Mouse (Mus musculus): Measurements from ENCODE around the gene Pde11a. TPM values are rescaled to one million over a fixed set of nuclear protein-coding genes. Genes with fewer than 3 reads are reported as not detected.

Pde11a gene
- polyA plus RNA-seq, 1 experiment = not detected

GRCm38 (mm10) chr2:75994841-75995240, 343.7 kb downstream of the Pde11a start:
- H3K79me2 ChIP-seq (ENCODE audit: control insufficient read depth, insufficient read depth) = no peaks in the 10 kb centered on the region
- no peaks in the 10 kb centered on the region for H3K36me3 ChIP-seq (ENCODE audit: control insufficient read depth, insufficient read depth)
- no peak overlapping the region for H3K4me2 ChIP-seq (ENCODE audit: low read depth)
- TF ChIP-seq REST (IDR thresholded peaks at IDR 0.05; ENCODE audit: insufficient read depth, insufficient read length) (no peak), USF1 (IDR thresholded peaks at IDR 0.05; ENCODE audit: low read depth) (no peak), MYOG (IDR thresholded peaks at IDR 0.05; ENCODE audit: control insufficient read depth in 1 of 3, insufficient read depth in 1 of 3, insufficient read length in 2 of 3, low read depth in 2 of 3) (no peak), TCF3 (IDR thresholded peaks at IDR 0.05; ENCODE audit: insufficient read length, low read depth) (no peak), CEBPB (IDR thresholded peaks at IDR 0.05; ENCODE audit: insufficient read depth, poor library complexity, severe bottlenecking) (no peak), SRF (IDR thresholded peaks at IDR 0.05; ENCODE audit: control insufficient read depth, insufficient read length, low read depth) (no peak), MYOD1 (IDR thresholded peaks at IDR 0.05; ENCODE audit: control insufficient read depth in 1 of 3, insufficient read length in 2 of 3, low read depth in 2 of 3) (no peak), POLR2A (IDR thresholded peaks at IDR 0.05; ENCODE audit: insufficient read length, low read depth) (no peak), E2F4 (IDR thresholded peaks at IDR 0.05; ENCODE audit: insufficient read depth) (no peak), TCF12 (IDR thresholded peaks at IDR 0.05; ENCODE audit: insufficient read depth, poor library complexity, severe bottlenecking) (no peak), POLR2AphosphoS2 (IDR thresholded peaks at IDR 0.05; ENCODE audit: insufficient read length, low read depth) (no peak), MAX (IDR thresholded peaks at IDR 0.05; ENCODE audit: low read depth) (no peak)
- no peak overlapping the region for H3ac ChIP-seq (ENCODE audit: control insufficient read depth, insufficient read length)
- H3K4me3 ChIP-seq = no peak overlapping the region
- peaks cover 19% of the 10 kb centered on the region for H3K27me3 ChIP-seq (ENCODE audit: control insufficient read depth, insufficient read depth, insufficient read length)

- no peak overlapping the region for H3K4me3 ChIP-seq
- no peak overlapping the region for H3K4me2 ChIP-seq (ENCODE audit: low read depth)
- H3ac ChIP-seq (ENCODE audit: control insufficient read depth, insufficient read length) = no peak overlapping the region
- peaks cover 19% of the 10 kb centered on the region for H3K27me3 ChIP-seq (ENCODE audit: control insufficient read depth, insufficient read depth, insufficient read length)
- TF ChIP-seq MYOG (IDR thresholded peaks at IDR 0.05; ENCODE audit: control insufficient read depth in 1 of 3, insufficient read depth in 1 of 3, insufficient read length in 2 of 3, low read depth in 2 of 3) (no peak), POLR2AphosphoS2 (IDR thresholded peaks at IDR 0.05; ENCODE audit: insufficient read length, low read depth) (no peak), POLR2A (IDR thresholded peaks at IDR 0.05; ENCODE audit: insufficient read length, low read depth) (no peak)
- no peaks in the 10 kb centered on the region for H3K36me3 ChIP-seq (ENCODE audit: control insufficient read depth, insufficient read depth)
- no peaks in the 10 kb centered on the region for H3K79me2 ChIP-seq (ENCODE audit: control insufficient read depth, insufficient read depth)
These were observed 346.9 kb downstream of the Pde11a start for GRCm38 (mm10) chr2:75991581-75992205.

- H3K79me2 ChIP-seq (ENCODE audit: control insufficient read depth, insufficient read depth) = no peaks in the 10 kb centered on the region
- no peak overlapping the region for H3K4me3 ChIP-seq
- H3K36me3 ChIP-seq (ENCODE audit: control insufficient read depth, insufficient read depth) = no peaks in the 10 kb centered on the region
- no peak overlapping the region for H3ac ChIP-seq (ENCODE audit: control insufficient read depth, insufficient read length)
- no peak overlapping the region for H3K4me2 ChIP-seq (ENCODE audit: low read depth)
- TF ChIP-seq REST (IDR thresholded peaks at IDR 0.05; ENCODE audit: insufficient read depth, insufficient read length) = no peak
- H3K27me3 ChIP-seq (ENCODE audit: control insufficient read depth, insufficient read depth, insufficient read length) = peaks cover 19% of the 10 kb centered on the region
These were observed 347.6 kb downstream of the Pde11a start for GRCm38 (mm10) chr2:75990885-75991539.

DNA sequence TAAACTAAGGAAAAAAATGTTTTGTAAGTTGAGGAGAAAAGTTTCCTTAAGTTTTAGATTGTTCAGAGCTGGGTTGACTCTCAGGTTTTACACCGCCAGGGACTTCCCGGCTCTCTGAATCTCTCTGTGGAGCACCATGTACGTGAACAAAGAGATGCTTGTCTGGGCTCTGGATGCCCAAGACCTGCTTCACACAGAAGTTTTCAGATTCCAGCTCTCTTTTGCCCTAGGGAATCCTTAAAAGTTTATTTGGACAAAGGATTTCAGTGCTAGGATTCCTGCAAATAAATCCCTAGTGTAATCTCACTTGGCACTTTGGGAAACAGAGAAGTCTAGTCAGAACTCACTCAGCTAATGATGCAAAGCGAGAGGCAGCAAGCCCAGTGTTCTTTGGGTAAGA, 348.9 kb downstream of the Pde11a start:
- no peak for TF ChIP-seq POLR2AphosphoS2 (IDR thresholded peaks at IDR 0.05; ENCODE audit: insufficient read length, low read depth)
- no peak for TF ChIP-seq MYOD1 (IDR thresholded peaks at IDR 0.05; ENCODE audit: control insufficient read depth in 1 of 3, insufficient read length in 2 of 3, low read depth in 2 of 3)
- no peak for TF ChIP-seq TCF3 (IDR thresholded peaks at IDR 0.05; ENCODE audit: insufficient read length, low read depth)
- no peak for TF ChIP-seq USF1 (IDR thresholded peaks at IDR 0.05; ENCODE audit: low read depth)
- TF ChIP-seq E2F4 (IDR thresholded peaks at IDR 0.05; ENCODE audit: insufficient read depth) = no peak
- TF ChIP-seq MYOG (IDR thresholded peaks at IDR 0.05; ENCODE audit: control insufficient read depth in 1 of 3, insufficient read depth in 1 of 3, insufficient read length in 2 of 3, low read depth in 2 of 3) = no peak
- no peak for TF ChIP-seq REST (IDR thresholded peaks at IDR 0.05; ENCODE audit: insufficient read depth, insufficient read length)
- no peak for TF ChIP-seq CEBPB (IDR thresholded peaks at IDR 0.05; ENCODE audit: insufficient read depth, poor library complexity, severe bottlenecking)
- peaks cover 14% of the 10 kb centered on the region for H3K27me3 ChIP-seq (ENCODE audit: control insufficient read depth, insufficient read depth, insufficient read length)
- no peaks in the 10 kb centered on the region for H3K79me2 ChIP-seq (ENCODE audit: control insufficient read depth, insufficient read depth)
- no peak overlapping the region for H3ac ChIP-seq (ENCODE audit: control insufficient read depth, insufficient read length)
- H3K4me2 ChIP-seq (ENCODE audit: low read depth) = no peak overlapping the region
- no peaks in the 10 kb centered on the region for H3K36me3 ChIP-seq (ENCODE audit: control insufficient read depth, insufficient read depth)
- H3K4me3 ChIP-seq = no peak overlapping the region

GRCm38 (mm10) chr2:75988779-75989363, 349.7 kb downstream of the Pde11a start:
- Histone ChIP-seq H3K36me3 (ENCODE audit: control insufficient read depth, insufficient read depth) (no peaks in the 10 kb centered on the region), H3K4me3 (no peak overlapping the region), H3ac (ENCODE audit: control insufficient read depth, insufficient read length) (no peak overlapping the region), H3K27me3 (ENCODE audit: control insufficient read depth, insufficient read depth, insufficient read length) (peaks cover 14% of the 10 kb centered on the region), H3K4me2 (ENCODE audit: low read depth) (no peak overlapping the region), H3K79me2 (ENCODE audit: control insufficient read depth, insufficient read depth) (no peaks in the 10 kb centered on the region)
- TF ChIP-seq TCF12 (IDR thresholded peaks at IDR 0.05; ENCODE audit: insufficient read depth, poor library complexity, severe bottlenecking) (no peak), SRF (IDR thresholded peaks at IDR 0.05; ENCODE audit: control insufficient read depth, insufficient read length, low read depth) (no peak), MYOD1 (IDR thresholded peaks at IDR 0.05; ENCODE audit: control insufficient read depth in 1 of 3, insufficient read length in 2 of 3, low read depth in 2 of 3) (no peak), POLR2AphosphoS2 (IDR thresholded peaks at IDR 0.05; ENCODE audit: insufficient read length, low read depth) (no peak), POLR2A (IDR thresholded peaks at IDR 0.05; ENCODE audit: insufficient read length, low read depth) (no peak), MYOG (IDR thresholded peaks at IDR 0.05; ENCODE audit: control insufficient read depth in 1 of 3, insufficient read depth in 1 of 3, insufficient read length in 2 of 3, low read depth in 2 of 3) (no peak), CEBPB (IDR thresholded peaks at IDR 0.05; ENCODE audit: insufficient read depth, poor library complexity, severe bottlenecking) (no peak), USF1 (IDR thresholded peaks at IDR 0.05; ENCODE audit: low read depth) (no peak)
